Mouse (Mus musculus) ovary, postnatal 14 days (tissue): ENCODE data around the gene Apbb2.

Experiments used
- DNase-seq: peaks from one replicate; pipeline ENCODE4 v3.0.0; 2022; ENCODE audit warnings: low spot score

Gene Apbb2

GRCm38 (mm10) chr5:66415700-66416543 is 202.7 kb downstream of the Apbb2 start:
- no peak for DNase-seq

GRCm38 (mm10) chr5:66415033-66415697 is 203.4 kb downstream of the Apbb2 start:
- no peak for DNase-seq

- DNase-seq: no peak
Measured at GRCm38 (mm10) chr5:66413402-66413801, 205.2 kb downstream of the Apbb2 start.

- DNase-seq: no peak
Measured at GRCm38 (mm10) chr5:66412821-66413220, 205.8 kb downstream of the Apbb2 start.

- DNase-seq: no peak
Measured at GRCm38 (mm10) chr5:66408546-66408945, 210.0 kb downstream of the Apbb2 start.

GRCm38 (mm10) chr5:66407948-66408347 is 210.6 kb downstream of the Apbb2 start:
- no peak for DNase-seq

- DNase-seq: no peak
Measured at GRCm38 (mm10) chr5:66406431-66406830, 212.2 kb downstream of the Apbb2 start.

- DNase-seq: no peak
Measured at GRCm38 (mm10) chr5:66405731-66406399, 212.7 kb downstream of the Apbb2 start.

GRCm38 (mm10) chr5:66405305-66405704 is 213.3 kb downstream of the Apbb2 start:
- DNase-seq: no peak

- no peak for DNase-seq
Measured at GRCm38 (mm10) chr5:66400563-66400962, 218.0 kb downstream of the Apbb2 start.

GRCm38 (mm10) chr5:66399264-66399620 is 219.3 kb downstream of the Apbb2 start:
- DNase-seq: no peak

- DNase-seq: no peak
Measured at GRCm38 (mm10) chr5:66398530-66399263, 219.9 kb downstream of the Apbb2 start.

- no peak for DNase-seq
Measured at GRCm38 (mm10) chr5:66393767-66394446, 224.7 kb downstream of the Apbb2 start.

- DNase-seq: no peak
Measured at GRCm38 (mm10) chr5:66392861-66393529, 225.6 kb downstream of the Apbb2 start.

GRCm38 (mm10) chr5:66391771-66392170 is 226.8 kb downstream of the Apbb2 start:
- DNase-seq: no peak

- no peak for DNase-seq
Measured at GRCm38 (mm10) chr5:66391299-66391698, 227.3 kb downstream of the Apbb2 start.

GRCm38 (mm10) chr5:66390567-66390966 is 228.0 kb downstream of the Apbb2 start:
- no peak for DNase-seq

GRCm38 (mm10) chr5:66387481-66387880 is 231.1 kb downstream of the Apbb2 start:
- no peak for DNase-seq

GRCm38 (mm10) chr5:66385636-66386035 is 232.9 kb downstream of the Apbb2 start:
- peak; percentile 42 for DNase-seq

- no peak for DNase-seq
Measured at GRCm38 (mm10) chr5:66384806-66385446, 233.7 kb downstream of the Apbb2 start.

- DNase-seq: no peak
Measured at GRCm38 (mm10) chr5:66384114-66384513, 234.5 kb downstream of the Apbb2 start.
